Mouse (Mus musculus) embryonic fibroblast, embryonic 13.5 days (primary cell): ENCODE results near the gene Tanc2.

Experiments used
- CTCF ChIP-seq: IDR thresholded peaks from 2 replicates; pipeline ENCODE4 v1.5.1; 2011; ENCODE audit warnings: mild to moderate bottlenecking, control low read depth, low read length, moderate library complexity, borderline replicate concordance; ENCODE audit not compliant: insufficient read depth
- POLR2A ChIP-seq: IDR thresholded peaks from 2 replicates; pipeline ENCODE4 v1.6.1; 2011; ENCODE audit warnings: low read depth, mild to moderate bottlenecking, control low read depth, low read length, moderate library complexity

GRCm38 (mm10) chr11:105654616-105655015 is 64.8 kb downstream of the Tanc2 start:
- TF ChIP-seq CTCF (no peak), POLR2A (no peak)
